Mouse (Mus musculus): ENCODE data around the gene 4931422A03Rik.

- TF ChIP-seq CTCF (IDR thresholded peaks at IDR 0.05; ENCODE audit: extremely low read depth, insufficient read length, insufficient replicate concordance, low read depth, low read length) (no peak), POLR2A (IDR thresholded peaks at IDR 0.05; ENCODE audit: low read depth, low read length) (no peak)
These were observed 36.9 kb downstream of the 4931422A03Rik start for GRCm38 (mm10) chr2:103991303-103991702.
